Mouse (Mus musculus): ENCODE data around the gene Npc2.

DNA sequence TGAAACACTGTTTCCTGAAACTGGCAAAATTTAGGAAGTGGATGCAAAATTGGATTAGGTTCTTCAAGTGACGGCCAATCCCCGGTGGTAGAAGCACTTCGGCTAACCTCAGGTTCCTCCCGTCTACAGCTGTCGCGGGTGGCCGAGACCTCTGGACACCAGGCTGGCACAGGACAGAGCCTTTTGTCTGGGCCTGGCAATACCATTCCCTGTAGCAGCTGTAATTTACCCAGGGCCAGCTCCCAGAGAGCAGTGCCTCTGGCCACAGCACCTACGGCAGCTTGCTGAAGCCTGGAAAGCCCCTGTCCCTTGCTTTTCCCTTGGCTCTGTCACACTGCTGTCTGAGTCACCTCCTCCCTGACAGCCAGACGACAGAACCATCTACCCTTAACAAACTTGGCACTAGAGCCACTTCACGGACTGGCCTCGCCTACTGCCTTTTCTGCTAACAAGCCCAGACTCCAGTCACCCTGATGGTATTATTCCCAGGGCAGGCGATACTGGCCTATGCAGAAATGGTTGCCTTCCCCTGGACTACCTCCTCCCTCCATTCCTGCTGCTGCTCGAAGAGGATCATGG lies 28.7 kb upstream of the Npc2 start:
- TF ChIP-seq CTCF (IDR thresholded peaks at IDR 0.05; ENCODE audit: low read depth) (no peak), EP300 (IDR thresholded peaks at IDR 0.05; ENCODE audit: low read depth) (no peak)
